Mouse (Mus musculus) forebrain, embryonic 16.5 days (tissue): ENCODE measurements at regions not wholly inside any gene's neighbourhood (a gene's known extent, or its start where the extent isn't known, plus 50 kb on each side); places are given as distances from the start of the nearest gene placed in this dataset.

Source experiments
- ATAC-seq: fragments of 200-750 bp; cut with Nextera tagmentation; 2 replicates; pipeline ENCODE4 v1.8.0; 2017; ENCODE audit warnings: mild to moderate bottlenecking, moderate library complexity
- H3K27ac ChIP-seq: fragments of 300-500 bp; sonication (generic); 2 replicates; pipeline ENCODE4 v1.5.1; 2014; ENCODE audit warnings: low read length, control low read depth
- H3K27me3 ChIP-seq: fragments of 300-500 bp; sonication (generic); replicated peaks from 2 replicates; pipeline ENCODE4 v1.6.1; 2014; ENCODE audit warnings: low read length; ENCODE audit not compliant: control insufficient read depth, insufficient read depth
- H3K36me3 ChIP-seq: fragments of 300-500 bp; sonication (generic); 2 replicates; pipeline ENCODE4 v1.6.1; 2014; ENCODE audit not compliant: control insufficient read depth, insufficient read depth
- H3K4me1 ChIP-seq: fragments of 300-500 bp; sonication (generic); replicated peaks from 2 replicates; pipeline ENCODE4 v1.6.1; 2014; ENCODE audit warnings: low read length; ENCODE audit not compliant: control insufficient read depth, insufficient read depth
- H3K4me2 ChIP-seq: fragments of 300-500 bp; sonication (generic); 2 replicates; pipeline ENCODE4 v1.6.1; 2014; ENCODE audit warnings: mild to moderate bottlenecking, low read length, control low read depth
- H3K4me3 ChIP-seq: fragments of 300-500 bp; sonication (generic); replicated peaks from 2 replicates; pipeline ENCODE4 v1.5.1; 2014; ENCODE audit warnings: mild to moderate bottlenecking, low read length, control low read depth
- H3K9ac ChIP-seq: fragments of 300-500 bp; sonication (generic); replicated peaks from 2 replicates; pipeline ENCODE4 v1.6.1; 2014; ENCODE audit warnings: low read depth, low read length, control low read depth
- H3K9me3 ChIP-seq: fragments of 300-500 bp; sonication (generic); 2 replicates; pipeline ENCODE4 v1.6.1; 2016; ENCODE audit warnings: low read length; ENCODE audit not compliant: control insufficient read depth
- WGBS: fragments of 180-500 bp; shearing (Covaris S2); extraction: QIAGEN DNeasy Blood & Tissue Kit; methylation state at CpG from one replicate; pipeline ENCODE4 v1.1.7; 2014; 5-methylcytosine and 5-hydroxymethylcytosine counted together

DNA sequence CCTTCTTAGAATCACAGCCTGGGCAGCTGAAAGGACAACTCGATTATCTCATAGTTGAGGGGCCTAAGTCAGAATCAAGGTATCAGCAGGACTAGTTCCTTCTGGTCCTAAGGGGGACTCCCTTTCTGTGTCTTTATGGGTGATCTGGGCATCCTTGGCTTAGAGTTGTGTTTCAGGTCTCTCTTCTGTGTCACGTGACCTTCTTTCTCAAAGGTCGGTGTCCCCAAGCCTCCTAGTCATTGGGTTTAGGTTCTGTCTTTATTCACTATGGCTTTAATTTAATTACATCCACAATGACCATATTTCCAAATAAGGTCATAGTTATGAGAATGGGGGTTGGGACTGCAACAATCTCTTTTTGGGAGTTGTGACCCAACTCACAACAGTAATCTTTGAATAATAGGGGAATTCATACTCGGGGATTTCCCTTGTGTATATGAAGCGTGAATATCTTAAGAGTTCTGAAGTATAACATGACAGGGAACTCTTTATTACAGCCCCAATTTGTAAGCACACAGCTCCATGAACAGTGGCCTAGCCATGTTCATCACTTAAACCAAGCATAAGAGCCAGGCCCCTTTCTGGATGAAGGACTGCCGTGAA, 263.8 kb downstream of the Gm49356 start:
- no peak for ATAC-seq
- Histone ChIP-seq H3K4me2 (no peak overlapping the region), H3K27ac (peak overlapping the region; percentile 54), H3K9ac (no peak overlapping the region), H3K4me1 (peaks cover 22% of the 10 kb centered on the region), H3K36me3 (no peaks in the 10 kb centered on the region), H3K4me3 (no peak overlapping the region), H3K27me3 (no peaks in the 10 kb centered on the region), H3K9me3 (no peaks in the 10 kb centered on the region)
- WGBS = 87% methylated on average over 6 of the region's 6 CpGs

DNA sequence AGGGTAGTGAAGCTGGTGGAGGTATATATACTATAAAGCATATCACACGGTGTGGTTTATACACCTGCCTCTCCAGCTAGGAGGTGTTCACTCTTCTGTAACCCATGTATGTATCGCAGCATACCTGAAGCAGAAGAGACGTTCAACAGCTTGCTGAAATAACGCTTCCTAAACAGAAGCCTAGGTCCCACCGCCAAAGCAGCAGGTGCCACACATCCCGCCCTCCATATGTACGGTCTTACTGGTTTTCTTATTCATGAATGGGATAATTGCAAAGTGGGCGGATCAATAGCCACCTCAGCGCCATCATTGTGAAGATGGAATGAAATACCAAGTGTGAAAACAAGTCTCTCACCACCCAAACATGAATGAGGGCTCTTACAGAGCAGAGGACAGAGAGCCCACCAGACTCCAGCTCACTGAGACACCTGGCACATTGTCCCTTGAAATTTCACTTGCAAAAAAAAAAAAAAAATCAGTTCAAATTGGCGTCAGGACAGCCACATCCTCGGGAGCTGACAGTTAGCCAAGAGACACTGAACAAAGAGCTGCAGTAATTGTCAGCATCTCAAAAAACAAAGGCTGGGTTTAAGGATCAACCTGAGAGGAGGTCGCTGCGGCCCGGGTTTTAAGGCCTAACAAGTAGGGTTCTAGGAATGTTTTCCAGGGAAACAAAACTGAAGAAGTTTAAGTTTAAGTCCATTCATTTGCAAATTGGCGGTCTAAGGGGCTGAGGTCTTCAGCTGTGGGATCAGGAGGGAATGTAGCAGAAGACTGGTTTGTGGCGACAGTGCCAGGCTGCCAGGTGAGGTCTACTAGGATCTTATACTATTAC, 264.5 kb downstream of the Gm49356 start:
- Histone ChIP-seq H3K36me3 (no peaks in the 10 kb centered on the region), H3K9me3 (no peaks in the 10 kb centered on the region), H3K4me1 (peaks cover 22% of the 10 kb centered on the region), H3K4me2 (peak overlapping the region; percentile 12; the same call in 1 of the 2 replicates), H3K4me3 (no peak overlapping the region), H3K9ac (no peak overlapping the region), H3K27ac (peak overlapping the region; percentile 54), H3K27me3 (no peaks in the 10 kb centered on the region)
- ATAC-seq = peak; percentile 49
- 17% methylated on average over 16 of the region's 16 CpGs for WGBS

DNA sequence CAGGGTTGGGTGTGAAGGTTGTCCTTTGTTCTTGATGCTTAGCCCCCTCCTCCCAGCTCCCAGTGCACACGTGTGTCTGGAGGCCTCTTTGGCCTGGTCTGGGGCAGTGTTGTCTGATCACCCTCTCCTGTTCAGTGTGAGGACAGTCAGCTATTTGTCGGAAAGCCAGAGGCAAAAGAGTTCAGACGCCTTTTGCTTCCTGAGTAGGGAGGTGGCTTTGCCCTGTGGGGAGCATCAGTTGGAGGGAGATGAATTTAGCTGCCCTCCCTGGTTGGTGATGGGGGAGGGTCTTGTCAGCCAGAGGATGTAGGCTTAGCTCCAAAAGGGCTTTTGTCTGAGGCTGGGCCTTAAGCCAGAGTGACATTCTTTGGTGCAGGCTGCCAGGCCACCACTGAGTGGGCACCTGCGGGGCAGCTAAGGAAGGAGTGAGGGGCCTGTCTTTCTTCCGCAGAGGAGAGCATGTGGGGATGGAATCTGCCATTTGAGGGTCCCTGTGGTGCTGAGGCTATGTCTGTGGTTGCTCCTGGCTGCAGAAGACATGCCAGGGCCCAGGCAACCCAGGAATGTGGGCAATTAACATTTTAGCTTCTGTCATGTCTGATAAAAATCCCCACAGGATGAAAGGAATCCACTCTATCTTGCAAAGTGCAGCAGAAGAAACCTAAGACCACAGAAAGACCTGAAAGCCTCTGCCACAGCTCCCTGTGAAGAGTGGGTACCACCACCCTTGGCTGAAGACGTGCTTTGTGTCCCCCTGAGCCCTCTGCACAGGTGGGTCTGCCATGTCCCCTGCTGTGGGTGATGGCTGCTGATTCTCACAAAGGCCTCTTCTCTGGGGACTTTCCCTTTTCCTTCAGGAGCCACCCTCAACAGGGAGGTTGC, 265.6 kb downstream of the Gm49356 start:
- whole genome bisulfite sequencing = 5% methylated on average over 6 of the region's 6 CpGs
- H3K4me3 ChIP-seq = no peak overlapping the region
- no peaks in the 10 kb centered on the region for H3K27me3 ChIP-seq
- no peak overlapping the region for H3K4me2 ChIP-seq
- no peaks in the 10 kb centered on the region for H3K36me3 ChIP-seq
- H3K9me3 ChIP-seq = no peaks in the 10 kb centered on the region
- ATAC-seq = peak; percentile 89
- peak overlapping the region; percentile 54 for H3K27ac ChIP-seq
- peaks cover 22% of the 10 kb centered on the region for H3K4me1 ChIP-seq
- H3K9ac ChIP-seq = 0 out of 2 replicates have a peak overlapping the region, but pooled peaks have one; percentile 5

DNA sequence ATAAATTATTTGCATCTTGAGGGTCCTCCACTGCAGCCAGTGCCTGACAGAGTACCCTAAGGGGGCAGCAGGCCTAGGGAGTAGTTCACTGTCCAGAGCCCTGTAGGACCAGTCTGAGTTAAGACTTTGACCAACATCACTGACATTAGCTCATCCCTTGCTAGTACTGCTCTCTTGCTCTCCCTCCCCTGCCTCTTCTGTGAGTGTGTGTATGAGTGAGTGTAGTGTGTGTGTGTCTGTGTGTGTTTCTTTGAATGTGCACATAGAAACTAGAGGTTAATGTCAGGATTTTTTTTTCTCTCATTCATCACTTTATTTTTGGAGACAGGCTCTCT, 266.2 kb downstream of the Gm49356 start:
- no peak; the same call in 1 of the 2 replicates for ATAC-seq
- H3K9me3 ChIP-seq = no peaks in the 10 kb centered on the region
- H3K9ac ChIP-seq = no peak overlapping the region
- no peaks in the 10 kb centered on the region for H3K36me3 ChIP-seq
- H3K4me2 ChIP-seq = no peak overlapping the region
- H3K4me1 ChIP-seq = peaks cover 22% of the 10 kb centered on the region
- H3K27ac ChIP-seq = no peak overlapping the region
- H3K27me3 ChIP-seq = no peaks in the 10 kb centered on the region
- no peak overlapping the region for H3K4me3 ChIP-seq

DNA sequence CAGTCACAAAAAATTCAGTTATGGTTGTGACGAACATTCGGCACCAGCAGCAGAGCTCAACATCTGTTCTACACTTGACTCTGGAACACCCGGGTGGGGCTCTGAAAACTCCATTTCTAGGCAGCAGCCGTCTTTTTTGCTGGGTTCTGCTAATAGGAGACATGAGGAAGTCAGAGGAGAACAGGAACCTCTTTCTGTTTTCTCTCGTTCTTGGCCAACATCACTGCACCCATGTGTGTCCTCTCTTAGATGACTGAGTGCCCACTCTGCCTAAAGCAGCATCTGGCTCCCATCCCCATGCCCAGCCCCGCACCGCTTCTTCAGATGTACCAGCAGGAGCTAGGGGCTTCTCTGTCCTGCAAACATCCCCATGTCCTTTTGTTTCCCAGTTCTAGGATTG, 267.2 kb downstream of the Gm49356 start:
- Histone ChIP-seq H3K4me2 (no peak overlapping the region), H3K4me1 (peaks cover 22% of the 10 kb centered on the region), H3K27ac (no peak overlapping the region), H3K9ac (no peak overlapping the region), H3K27me3 (no peaks in the 10 kb centered on the region), H3K4me3 (no peak overlapping the region), H3K9me3 (no peaks in the 10 kb centered on the region), H3K36me3 (no peaks in the 10 kb centered on the region)
- no peak for ATAC-seq
- 91% methylated on average over 7 of the region's 7 CpGs for WGBS

DNA sequence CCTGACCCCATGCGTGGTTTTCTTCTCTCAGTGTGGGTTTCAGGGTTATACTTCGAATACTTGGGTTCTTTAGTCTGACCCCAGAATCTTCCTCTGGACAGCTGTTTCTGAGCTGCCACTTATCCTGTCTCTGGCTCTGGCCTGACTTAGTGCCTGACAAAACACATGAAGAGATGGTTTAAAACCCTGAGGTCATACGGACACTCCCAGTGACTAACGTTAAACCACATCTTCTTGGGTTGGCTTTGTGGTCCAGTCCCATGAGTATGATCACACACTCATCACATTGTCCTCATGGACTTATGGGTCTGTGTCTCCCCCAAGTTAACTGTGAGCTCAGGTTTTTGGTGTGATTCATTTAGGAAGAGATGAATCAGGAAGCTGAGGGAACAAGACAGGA, 269.7 kb downstream of the Gm49356 start:
- Histone ChIP-seq H3K4me2 (no peak overlapping the region), H3K27ac (no peak overlapping the region), H3K9me3 (no peaks in the 10 kb centered on the region), H3K36me3 (no peaks in the 10 kb centered on the region), H3K9ac (no peak overlapping the region), H3K4me3 (no peak overlapping the region), H3K4me1 (peaks cover 15% of the 10 kb centered on the region), H3K27me3 (no peaks in the 10 kb centered on the region)
- no peak for ATAC-seq
- WGBS = 96% methylated on average over 4 of the region's 4 CpGs

DNA sequence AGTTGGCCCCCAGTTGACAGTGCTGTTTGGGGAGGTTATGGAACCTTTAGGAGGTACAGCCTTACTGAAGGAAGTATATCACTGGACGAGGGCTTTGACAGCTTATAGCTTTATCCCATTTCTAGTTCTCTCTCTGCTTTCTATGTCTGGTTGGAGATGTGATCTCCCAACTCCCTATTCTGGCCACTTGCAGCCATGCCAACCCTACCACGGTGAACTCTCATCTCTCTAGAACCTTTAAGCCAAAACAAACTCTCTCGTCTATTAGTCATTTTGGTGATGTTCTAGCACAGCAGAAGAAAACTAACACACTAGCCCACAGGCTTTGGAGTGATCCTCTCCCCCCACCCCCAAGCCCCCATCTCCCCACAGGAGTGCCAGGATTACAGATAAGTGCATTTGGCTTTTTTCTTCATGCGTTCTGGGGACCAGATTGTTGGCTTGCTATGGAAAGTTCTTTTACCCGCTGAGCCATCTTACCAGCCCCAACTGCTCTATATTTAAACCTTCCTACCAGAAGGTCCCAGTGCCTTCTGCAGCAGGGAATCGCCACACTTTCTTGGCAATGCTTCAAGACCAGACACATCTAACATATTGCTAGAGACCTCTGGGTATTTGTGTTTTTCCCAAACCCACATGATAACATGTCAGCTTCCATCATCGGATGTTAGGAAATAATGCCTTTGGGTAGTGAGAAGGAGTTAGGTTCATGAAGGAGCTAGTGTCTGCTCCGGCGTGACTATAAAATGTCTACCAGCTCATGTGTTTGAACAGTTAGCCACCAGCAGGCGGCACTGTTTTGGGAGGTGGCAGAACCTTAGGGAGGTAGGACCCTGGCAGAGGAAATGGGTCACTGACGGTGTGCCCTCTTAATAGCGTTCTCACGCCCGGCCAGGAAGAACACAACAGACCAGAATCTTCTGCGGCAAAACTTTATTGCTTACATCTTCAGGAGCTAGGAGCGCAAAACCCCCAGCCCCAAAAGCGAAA, 272.1 kb downstream of the Gm49356 start:
- no peak for ATAC-seq
- Histone ChIP-seq H3K27ac (no peak overlapping the region), H3K36me3 (no peaks in the 10 kb centered on the region), H3K27me3 (no peaks in the 10 kb centered on the region), H3K4me1 (no peaks in the 10 kb centered on the region), H3K4me3 (no peak overlapping the region), H3K9ac (no peak overlapping the region), H3K9me3 (no peaks in the 10 kb centered on the region), H3K4me2 (no peak overlapping the region)
- 89% methylated on average over 15 of the region's 17 CpGs for WGBS

DNA sequence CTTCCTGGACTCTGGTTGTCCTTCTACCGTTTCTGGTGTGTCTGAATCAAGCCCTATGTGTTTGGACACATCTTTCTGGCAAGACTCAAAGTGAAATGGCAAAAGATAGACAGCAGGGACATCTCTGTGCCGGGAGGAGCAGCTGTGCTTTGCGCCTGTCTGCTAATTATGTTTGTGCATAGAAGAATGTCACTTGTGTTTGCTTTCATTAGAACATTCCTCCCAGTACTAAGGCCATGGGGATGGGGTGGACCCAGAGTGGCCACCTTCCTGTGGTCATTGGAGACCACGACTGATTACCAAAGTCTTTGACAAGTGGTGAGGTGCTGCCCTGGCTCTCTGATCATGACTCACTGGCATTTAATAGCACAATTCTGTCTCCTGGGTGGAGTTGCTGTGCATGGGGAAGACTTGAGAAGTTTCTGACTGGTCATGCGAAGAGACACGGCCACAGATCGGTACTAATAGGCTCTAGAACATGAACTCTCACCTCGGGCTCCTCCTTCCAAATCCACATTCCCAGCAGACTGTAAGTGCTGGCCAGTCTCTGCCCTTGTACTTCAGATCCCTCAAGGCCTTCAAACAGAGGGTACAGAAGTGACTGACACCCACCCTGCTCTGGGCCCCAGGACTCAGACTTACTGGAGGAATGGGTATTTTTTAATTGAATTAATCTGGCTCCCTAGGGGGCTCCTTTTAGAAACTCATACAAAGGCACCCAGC, 279.0 kb downstream of the Gm49356 start:
- ATAC-seq = no peak
- H3K27ac ChIP-seq = no peak overlapping the region
- H3K9ac ChIP-seq = no peak overlapping the region
- 75% methylated on average over 8 of the region's 8 CpGs for WGBS
- no peak overlapping the region for H3K4me3 ChIP-seq
- H3K36me3 ChIP-seq = no peaks in the 10 kb centered on the region
- no peaks in the 10 kb centered on the region for H3K27me3 ChIP-seq
- H3K9me3 ChIP-seq = no peaks in the 10 kb centered on the region
- no peak overlapping the region for H3K4me2 ChIP-seq
- H3K4me1 ChIP-seq = no peaks in the 10 kb centered on the region
